ENCODE assay signal across 25 mouse cellular contexts in genomic region chr17:87519454-87519853, GRCm38 (mm10).
DNase-seq lines count a peak whose midpoint lies in the region; ATAC-seq and TF ChIP-seq lines count a peak whose summit lies in the region.
"Had no signal": no experiment of that assay in that cellular context is flagged by ENCODE, and none has a peak within 500 bp of the region (broad histone marks: within the 10 kb centered on the region; RNA-seq: fewer than 3 reads in every experiment).

No protein-coding gene starts in this region.

- no peak for TF ChIP-seq CTCF in gastrocnemius, adult 2 months (IDR thresholded peaks at IDR 0.05)

- no peak for ATAC-seq in cerebellum, adult (ENCODE audit: insufficient number of reproducible peaks, low FRiP score, low TSS enrichment)
- ATAC-seq: forebrain, embryonic 13.5 days; forebrain, embryonic 16.5 days; intestine, embryonic 15.5 days; Patski had no signal

- no peak overlapping the region for H3K4me3 ChIP-seq in gastrocnemius, adult 2 months
- H3K4me3 ChIP-seq: forebrain, embryonic 10.5 days; forebrain, embryonic 13.5 days; heart, embryonic 12.5 days; heart, embryonic 15.5 days; hindbrain, embryonic 15.5 days; intestine, embryonic 15.5 days; kidney, embryonic 15.5 days had no signal

- DNase-seq in adrenal gland, adult 2 months = peak; percentile 63
- no peak for DNase-seq in adrenal gland, postnatal 4 days (ENCODE audit: low spot score in 2 of 2)
- no peak for DNase-seq in gastrocnemius, adult 2 months
- no peak for DNase-seq in gastrocnemius, postnatal 25 days
- peak; percentile 50 for DNase-seq in adrenal gland, postnatal 14 days
- peak; percentile 61 to 62 for DNase-seq in adrenal gland, postnatal 36 days
- DNase-seq: B cell, adult 2 months; cerebellum, adult 11 months; cerebellum, adult 2 months; cerebellum, adult 9-11 months; gastrocnemius, postnatal 14 days; heart, postnatal 14 days; heart, postnatal 4 days; kidney, adult 11 months; kidney, adult 8-10 months had no signal

- intact Hi-C loops in gastrocnemius, adult 2 months (cut with DNase I) = no loop called here

- H3K27ac ChIP-seq in gastrocnemius, adult 2 months = peak overlapping the region; percentile 10; the same call in 1 of the 2 replicates
- H3K27ac ChIP-seq: forebrain, embryonic 10.5 days; forebrain, embryonic 13.5 days; heart, embryonic 15.5 days; hindbrain, embryonic 15.5 days; intestine, embryonic 15.5 days; kidney, embryonic 15.5 days had no signal

Comparison
In these comparisons a context has a peak if more than half of its experiments do, and no peak if none do; other contexts are left out.
1. DNase-seq: peak in adrenal gland, adult 2 months (single experiment), adrenal gland, postnatal 14 days (single experiment) and adrenal gland, postnatal 36 days (2 of 2); none in adrenal gland, postnatal 4 days (0 of 2), gastrocnemius, adult 2 months (single experiment) and gastrocnemius, postnatal 25 days (single experiment).